Mouse (Mus musculus) c-Kit-positive CD71-positive TER-119-positive erythroid progenitor cells, embryonic 14.5 days (primary cell): ENCODE data around the gene Irak2.

Experiments
- DNase-seq: peaks from one replicate; pipeline ENCODE4 v3.0.0-alpha.2; 2013; ENCODE audit warnings: low spot score

Irak2 gene

DNA sequence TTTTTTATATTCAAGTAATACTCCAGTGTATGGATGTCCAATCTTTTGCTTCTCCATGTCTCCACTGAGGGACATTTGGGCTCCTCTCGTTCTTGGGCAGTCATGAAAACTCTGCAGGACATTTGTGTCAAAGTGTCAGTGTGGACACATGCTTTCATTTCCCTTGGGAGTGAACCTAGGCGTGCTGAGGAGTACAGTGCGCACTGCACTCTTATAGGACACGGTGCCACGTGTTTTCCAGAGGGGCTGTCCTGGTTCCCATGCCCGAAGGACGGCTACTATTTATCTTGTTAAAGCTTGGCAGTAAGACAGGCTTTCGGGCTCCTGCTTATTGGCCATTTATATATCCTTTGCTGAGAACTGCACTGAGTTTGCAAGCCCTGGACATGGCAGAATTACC is 4.3 kb downstream of the Irak2 start:
- no peak for DNase-seq

GRCm38 (mm10) chr6:113643021-113643420 is 4.8 kb downstream of the Irak2 start:
- no peak for DNase-seq

DNA sequence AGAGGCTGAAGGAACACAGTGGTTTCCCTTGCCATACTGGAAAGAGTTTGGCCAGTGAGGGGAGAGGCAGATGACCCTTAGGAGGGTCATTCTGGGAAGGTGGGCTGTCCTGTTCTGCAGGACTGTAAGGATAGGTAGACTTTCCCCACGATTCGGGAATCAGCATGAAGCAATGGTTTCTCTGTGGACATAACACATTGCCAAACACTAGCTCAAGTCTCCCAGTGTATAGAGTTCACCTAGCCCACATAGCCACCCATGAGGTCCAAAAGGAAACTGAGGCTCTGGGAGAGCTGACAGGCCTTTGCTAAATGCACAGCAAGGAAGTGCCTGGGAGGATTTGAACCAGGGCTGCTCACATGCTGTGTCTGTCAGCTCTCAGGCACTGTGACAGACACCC is 5.7 kb downstream of the Irak2 start:
- DNase-seq, result no peak

DNA sequence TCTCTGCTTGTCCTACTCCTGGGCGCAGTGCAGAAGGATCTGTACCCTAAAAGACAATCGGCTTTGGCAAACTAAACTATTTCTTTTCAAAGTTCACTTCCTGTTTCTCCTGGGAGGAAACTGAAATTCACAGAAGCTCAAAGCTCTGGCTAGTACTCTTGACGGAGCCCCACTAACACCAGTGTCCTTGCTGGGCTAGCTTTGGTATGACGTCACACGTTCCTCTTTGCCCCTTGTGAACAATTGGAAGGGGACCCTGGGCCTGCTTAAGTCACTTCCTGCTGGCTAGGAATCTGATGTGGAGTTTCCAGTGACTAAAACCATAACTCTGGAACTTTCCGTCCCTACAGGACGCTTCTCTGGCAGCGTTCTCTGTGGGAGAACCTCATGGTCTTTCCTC is 6.5 kb downstream of the Irak2 start:
- DNase-seq, result no peak

DNA sequence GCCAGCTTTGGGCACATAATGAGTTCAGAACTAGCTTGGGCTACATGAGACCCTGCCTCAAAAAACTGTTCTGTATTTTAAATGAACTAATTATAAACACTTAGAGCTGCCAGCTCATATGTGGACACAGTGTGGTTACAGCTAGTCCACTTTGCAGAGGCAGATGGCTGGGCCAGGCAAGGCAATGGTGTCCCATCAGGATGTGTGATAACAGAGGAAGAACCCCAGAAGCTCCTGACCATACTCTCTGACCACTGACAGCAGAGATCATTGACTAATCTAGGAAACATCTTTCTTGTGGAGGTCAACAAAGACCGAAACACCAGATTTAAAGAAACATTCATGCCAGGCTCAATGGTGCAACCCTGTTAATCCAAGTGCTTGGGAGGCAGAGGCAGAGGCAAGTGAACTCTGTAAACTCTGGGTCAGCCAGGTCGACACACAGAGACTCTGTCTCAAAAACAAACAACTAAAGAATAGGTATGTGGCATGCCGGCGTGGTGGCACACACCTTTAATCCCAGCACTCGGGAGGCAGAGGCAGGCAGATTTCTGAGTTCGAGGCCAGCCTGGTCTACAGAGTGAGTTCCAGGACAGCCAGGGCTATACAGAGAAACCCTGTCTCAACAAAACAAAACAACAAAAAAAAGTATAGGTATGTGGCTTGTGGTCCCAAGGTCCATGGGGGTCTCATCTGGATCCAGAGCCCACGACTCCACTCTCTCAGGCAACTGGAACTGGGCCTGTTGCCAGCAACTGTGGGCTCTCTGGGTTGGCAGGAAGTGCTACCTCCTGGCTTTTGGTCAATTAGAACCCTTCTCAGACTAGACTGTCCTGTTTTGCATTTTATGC is 11.3 kb downstream of the Irak2 start:
- DNase-seq, result no peak

GRCm38 (mm10) chr6:113650197-113650640 is 12.0 kb downstream of the Irak2 start:
- DNase-seq, result no peak

DNA sequence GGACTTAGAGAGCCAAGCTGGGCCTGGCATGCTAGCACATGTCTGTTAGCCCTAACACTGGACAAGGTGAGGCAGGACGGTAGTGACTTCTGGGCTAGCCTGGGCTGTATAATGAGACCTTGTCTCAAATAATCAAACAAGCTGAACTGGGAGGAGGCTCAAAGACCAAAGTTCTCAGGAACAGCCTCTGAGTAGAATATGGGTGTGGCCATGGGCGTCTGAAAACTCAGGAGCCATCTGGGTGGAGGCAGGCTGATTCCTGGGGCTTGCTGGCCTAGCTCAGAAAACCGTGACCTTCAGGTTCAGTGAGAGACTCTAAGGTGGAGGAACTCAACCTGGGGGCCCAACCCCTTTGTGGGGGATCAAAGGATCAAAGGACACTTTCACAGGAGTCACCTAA is 13.4 kb downstream of the Irak2 start:
- DNase-seq, result peak; percentile 53

DNA sequence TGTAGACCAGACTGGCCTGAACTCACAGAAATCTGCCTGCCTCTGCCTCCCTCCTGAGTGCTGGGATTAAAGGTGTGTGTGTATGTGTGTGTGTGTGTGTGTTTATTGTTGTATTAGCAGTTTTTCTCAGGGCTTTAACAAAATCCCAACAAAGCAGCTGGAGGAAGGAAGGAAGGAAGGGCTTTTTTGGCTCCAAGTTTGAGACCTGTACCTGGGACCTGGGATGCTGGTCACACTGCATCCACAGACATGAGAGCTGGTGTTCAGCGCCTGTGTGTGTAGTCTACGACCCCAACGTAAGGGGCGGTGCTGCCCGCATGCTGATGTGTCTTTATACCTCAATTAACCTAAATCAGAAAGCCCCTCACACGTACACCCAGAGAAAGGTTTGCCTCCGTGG is 15.3 kb downstream of the Irak2 start:
- DNase-seq, result no peak

- DNase-seq, result no peak
These were observed 15.8 kb downstream of the Irak2 start for GRCm38 (mm10) chr6:113654102-113654501.

GRCm38 (mm10) chr6:113654753-113655397 is 16.6 kb downstream of the Irak2 start:
- DNase-seq, result no peak

GRCm38 (mm10) chr6:113655475-113655874 is 17.2 kb downstream of the Irak2 start:
- no peak for DNase-seq

GRCm38 (mm10) chr6:113656847-113657246 is 18.6 kb downstream of the Irak2 start:
- DNase-seq, result no peak

DNA sequence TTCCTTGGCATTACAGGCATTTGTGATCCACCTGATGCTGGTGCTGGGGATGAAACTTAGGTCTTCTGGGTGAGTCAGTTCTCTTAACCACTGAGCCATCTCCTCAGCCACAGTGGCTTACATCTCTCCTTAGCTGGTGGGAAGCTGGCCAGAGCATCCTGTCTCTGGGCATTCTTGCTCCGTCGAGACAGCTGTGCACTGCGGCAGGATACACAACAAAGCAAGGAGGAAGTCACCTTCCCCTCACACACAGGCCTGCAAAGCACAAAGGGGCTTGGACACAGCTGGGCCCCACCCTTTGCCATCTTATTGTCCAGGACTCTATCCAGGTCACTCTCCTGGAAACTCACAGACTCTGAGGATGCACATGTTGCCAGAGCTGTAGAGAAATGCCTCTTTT is 20.0 kb downstream of the Irak2 start:
- DNase-seq, result no peak

- DNase-seq, result no peak
These were observed 21.6 kb downstream of the Irak2 start for GRCm38 (mm10) chr6:113659648-113660491.

- DNase-seq, result no peak
These were observed 22.5 kb downstream of the Irak2 start for GRCm38 (mm10) chr6:113660492-113661352.

- DNase-seq, result no peak
These were observed 23.3 kb downstream of the Irak2 start for GRCm38 (mm10) chr6:113661353-113662241.

DNA sequence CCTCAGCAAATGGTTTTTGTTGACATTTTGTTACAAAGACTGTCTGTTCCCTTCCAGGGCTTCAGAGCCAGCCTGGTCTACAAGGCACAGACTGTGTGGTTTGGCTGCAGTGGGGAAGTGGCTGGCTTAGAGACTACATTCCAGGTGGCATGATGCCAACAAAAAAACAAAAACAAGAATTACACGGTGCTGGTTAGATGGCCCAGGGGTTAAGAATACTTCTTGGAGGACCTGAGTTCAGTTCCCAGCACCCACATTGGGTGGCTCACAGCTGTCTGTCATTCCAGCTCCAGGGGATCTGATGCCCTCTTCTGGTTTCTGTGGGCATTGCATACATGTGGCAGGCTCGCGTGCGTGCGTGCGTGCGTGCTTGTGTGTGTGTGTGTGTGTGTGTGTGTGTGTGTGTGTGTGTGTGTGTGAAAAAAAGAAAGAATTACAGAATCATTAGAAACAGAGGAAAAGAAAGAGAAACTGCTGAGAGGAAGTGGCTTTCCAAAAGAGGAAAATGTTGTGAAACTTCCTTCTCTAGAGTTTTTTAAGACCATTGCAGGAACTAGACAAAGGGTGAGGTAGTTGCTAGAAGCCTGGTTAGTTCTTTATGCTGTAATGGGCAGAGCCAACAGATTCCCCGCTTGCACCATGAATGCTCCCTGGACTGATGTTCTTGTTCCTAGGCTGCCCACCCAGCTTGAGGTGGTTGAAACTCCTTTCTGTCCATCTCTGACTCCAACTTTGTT is 24.9 kb downstream of the Irak2 start:
- no peak for DNase-seq

GRCm38 (mm10) chr6:113664305-113664704 is 26.0 kb downstream of the Irak2 start:
- no peak for DNase-seq

DNA sequence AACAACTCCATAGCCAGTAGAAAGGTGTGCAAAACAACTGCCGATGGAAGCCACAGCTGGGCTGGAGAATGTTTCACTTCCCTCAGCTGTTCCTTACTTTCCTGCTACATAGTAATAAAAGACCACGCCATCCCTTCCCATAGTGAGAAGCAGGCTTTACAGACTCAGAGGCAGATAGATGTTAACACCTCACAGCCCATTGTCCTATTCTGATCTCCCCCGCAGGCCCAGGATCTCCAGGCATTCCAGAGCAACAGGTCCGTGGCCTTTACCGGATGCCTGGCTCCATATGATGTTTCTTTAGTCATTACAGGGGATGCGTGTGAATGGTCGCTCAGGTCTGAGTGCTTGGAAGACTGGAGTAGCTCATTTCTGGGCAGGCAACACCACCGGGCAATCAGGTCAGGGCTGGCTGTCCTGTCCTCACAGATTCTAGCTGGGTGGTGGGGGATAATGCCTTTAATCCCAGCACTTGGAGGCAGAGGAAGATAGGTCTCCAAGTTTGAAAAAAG is 29.4 kb downstream of the Irak2 start:
- no peak for DNase-seq
